9 mouse cellular contexts compared by ENCODE assay signal in genomic region chr7:127814241-127814921, GRCm38 (mm10). TPM values are rescaled to one million over a fixed set of nuclear protein-coding genes. Genes with fewer than 3 reads are reported as not detected.
DNase-seq lines count a peak whose midpoint lies in the region; ATAC-seq lines count a peak whose summit lies in the region.
"Had no signal": no experiment of that assay in that cellular context is flagged by ENCODE, and none has a peak within 500 bp of the region (broad histone marks: within the 10 kb centered on the region; RNA-seq: fewer than 3 reads in every experiment).

No protein-coding gene starts in this region.

- peak; percentile 72 for DNase-seq in Muller cell, postnatal 12 days (ENCODE audit: inconsistent ontology term)
- DNase-seq in adrenal gland, postnatal 36 days: peak; percentile 77
- peak; percentile 88 for DNase-seq in gastrocnemius, adult 18-20 months (ENCODE audit: low spot score)
- peak; percentile 41 for DNase-seq in kidney, adult 18-20 months
- peak; percentile 66 to 87 for DNase-seq in left cerebral cortex, postnatal 25 days (ENCODE audit: low spot score in 2 of 2)
- DNase-seq in right cerebral cortex, postnatal 4 days: peak; percentile 66

- no peak for ATAC-seq in CD4-positive, CD25-positive, alpha-beta regulatory T cell, adult 4 months

- intact Hi-C loops in left cerebral cortex, postnatal 25 days (cut with DNase I): no loop called here

RNA-seq across cellular contexts. Expression of gene Stx4a, which starts 9.7 kb away (rescaled TPM):
- 100 to 1,000 TPM in 1 of 2 experiments, 10 to 100 TPM in 1; 92.5 to 108 TPM for total RNA-seq in adrenal gland, postnatal 36 days (2021)
- 10 to 100 TPM; 46.4 to 56.7 TPM for total RNA-seq in gastrocnemius, adult 18-20 months (2021)
- 10 to 100 TPM; 70.5 to 76.0 TPM for total RNA-seq in left cerebral cortex, postnatal 25 days (2021)
- polyA plus RNA-seq in CD4-positive, CD25-positive, alpha-beta regulatory T cell, adult 4 months (2017; shearing (Covaris generic)): 100 to 1,000 TPM in 1 of 2 experiments, 10 to 100 TPM in 1; 62.0 to 110 TPM

RNA-seq across cellular contexts. Expression of gene Stx1b, which starts 10.0 kb away (rescaled TPM):
- 1 to 10 TPM; 4.4 to 4.5 TPM for total RNA-seq in adrenal gland, postnatal 36 days (2021)
- 1 to 10 TPM in 1 of 2 experiments, under 1 TPM in 1; 0.74 to 1.2 TPM for total RNA-seq in gastrocnemius, adult 18-20 months (2021)
- total RNA-seq in left cerebral cortex, postnatal 25 days (2021): 100 to 1,000 TPM; 437 to 445 TPM
- polyA plus RNA-seq in CD4-positive, CD25-positive, alpha-beta regulatory T cell, adult 4 months (2017; shearing (Covaris generic)): not detected

RNA-seq across cellular contexts. Expression of gene Hsd3b7, which starts 14.0 kb away (rescaled TPM):
- 10 to 100 TPM; 30.0 to 53.3 TPM for total RNA-seq in adrenal gland, postnatal 36 days (2021)
- 1 to 10 TPM; 4.2 TPM for total RNA-seq in gastrocnemius, adult 18-20 months (2021)
- 1 to 10 TPM; 3.6 to 6.8 TPM for total RNA-seq in left cerebral cortex, postnatal 25 days (2021)
- 1 to 10 TPM; 3.9 to 6.8 TPM for polyA plus RNA-seq in CD4-positive, CD25-positive, alpha-beta regulatory T cell, adult 4 months (2017; shearing (Covaris generic))

RNA-seq across cellular contexts. Expression of gene Gm49388, which starts 29.0 kb away (rescaled TPM):
- total RNA-seq in adrenal gland, postnatal 36 days (2021): 1 to 10 TPM; 4.1 to 6.6 TPM
- total RNA-seq in gastrocnemius, adult 18-20 months (2021): 1 to 10 TPM in 1 of 2 experiments, under 1 TPM in 1; 0.78 to 2.0 TPM
- total RNA-seq in left cerebral cortex, postnatal 25 days (2021): 1 to 10 TPM; 3.5 to 4.5 TPM
- under 1 TPM; 0.65 to 0.99 TPM for polyA plus RNA-seq in CD4-positive, CD25-positive, alpha-beta regulatory T cell, adult 4 months (2017; shearing (Covaris generic))
- polyA plus RNA-seq: large intestine, adult 2 months; stomach, embryonic 16.5 days had no signal

RNA-seq across cellular contexts. Expression of gene Setd1a, which starts 37.9 kb away (rescaled TPM):
- total RNA-seq in adrenal gland, postnatal 36 days (2021): 10 to 100 TPM; 36.0 TPM
- total RNA-seq in gastrocnemius, adult 18-20 months (2021): 10 to 100 TPM; 16.2 to 17.6 TPM
- 10 to 100 TPM; 42.3 to 43.4 TPM for total RNA-seq in left cerebral cortex, postnatal 25 days (2021)
- polyA plus RNA-seq in CD4-positive, CD25-positive, alpha-beta regulatory T cell, adult 4 months (2017; shearing (Covaris generic)): 1 to 10 TPM; 5.8 to 6.6 TPM

Comparison
In these comparisons a context has a peak if more than half of its experiments do, and no peak if none do; other contexts are left out.
1. RNA of gene Stx1b, which starts 10.0 kb away (total RNA-seq): 437 to 445 TPM in left cerebral cortex, postnatal 25 days; 4.4 to 4.5 TPM in adrenal gland, postnatal 36 days and 0.74 to 1.2 TPM in gastrocnemius, adult 18-20 months; every median in the first group is over 10 times any median in the second.
2. RNA of gene Hsd3b7, which starts 14.0 kb away (total RNA-seq): 30.0 to 53.3 TPM in adrenal gland, postnatal 36 days; 3.6 to 6.8 TPM in left cerebral cortex, postnatal 25 days and 4.2 TPM in gastrocnemius, adult 18-20 months; every median in the first group is over 4 times any median in the second.
3. Peak in every context shown above with its lines, with median percentiles within 50 percentile points of each other: DNase-seq.